Mouse (Mus musculus) bone marrow macrophage, adult 2 months (primary cell): ENCODE results near the gene Mrps36.

Source experiments
- CTCF ChIP-seq: IDR thresholded peaks from 2 replicates; pipeline ENCODE4 v1.5.1; 2012; ENCODE audit warnings: low read depth, mild to moderate bottlenecking, low read length, moderate library complexity
- POLR2A ChIP-seq: IDR thresholded peaks from 2 replicates; pipeline ENCODE4 v1.6.1; 2012; ENCODE audit warnings: mild to moderate bottlenecking, low read depth, low read length, borderline replicate concordance

GRCm38 (mm10) chr13:100744036-100744744, at the start of gene Mrps36:
- TF ChIP-seq CTCF (no peak), POLR2A (no peak)
